Mouse (Mus musculus) urinary bladder, adult 2 months (tissue): Measurements from ENCODE around the gene Cep164. TPM values are rescaled to one million over a fixed set of nuclear protein-coding genes. Genes with fewer than 3 reads are reported as not detected.
"Not testable (repeated sequence)": the region's sequence is repeated elsewhere in the genome, so short reads cannot be mapped to it uniquely, and the experiment has no call there.

Source experiments
- DNase-seq: peaks from one replicate; pipeline ENCODE4 v3.0.0; 2022; ENCODE audit warnings: low spot score
- polyA plus RNA-seq: library from polyadenylated mRNA; depleted of rRNA; stranded (reverse); fragments of >200 nt; gene quantifications from 2 replicates; pipeline ENCODE4 v1.2.3, GENCODE M21; 2012; rRNA removed

Gene Cep164
- polyA plus RNA-seq: 28.5 and 31.6 TPM in 2 replicates

DNA sequence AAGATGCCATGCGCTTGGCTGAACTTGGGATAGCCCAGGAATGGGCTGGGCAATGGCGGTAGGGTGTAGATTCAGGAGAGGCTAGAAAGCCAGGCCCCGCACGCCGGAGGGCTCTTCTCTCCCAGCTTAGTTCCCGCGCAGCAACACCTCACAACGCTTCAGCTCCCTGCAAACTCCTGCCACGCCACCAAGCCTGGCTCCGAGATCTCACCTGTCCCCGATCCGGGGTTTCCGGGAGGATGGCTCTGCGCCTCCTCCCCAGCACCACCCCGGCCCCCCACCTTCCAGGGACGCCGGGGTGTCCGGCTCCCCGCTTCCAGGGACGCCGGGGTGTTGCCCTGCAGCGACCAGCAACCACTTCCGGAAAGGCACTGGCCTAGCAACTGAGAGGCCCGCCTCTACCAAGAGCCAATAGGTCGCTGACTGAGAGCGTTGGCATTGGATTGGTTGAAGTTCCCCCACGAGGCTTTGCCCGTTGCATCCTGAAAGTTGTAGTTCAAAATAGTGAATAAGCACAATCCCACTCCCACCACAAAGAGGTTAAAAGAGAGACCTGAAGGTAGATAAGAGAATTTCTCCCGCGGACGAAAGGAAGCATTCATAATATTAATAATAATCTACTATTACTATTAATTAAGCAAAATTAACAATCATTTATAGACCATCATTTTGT, at the start of gene Cep164:
TSS of gene Cep164 (minus strand) at position 401 of the 673 bp plus-strand sequence.
- DNase-seq: peak; percentile 67

DNA sequence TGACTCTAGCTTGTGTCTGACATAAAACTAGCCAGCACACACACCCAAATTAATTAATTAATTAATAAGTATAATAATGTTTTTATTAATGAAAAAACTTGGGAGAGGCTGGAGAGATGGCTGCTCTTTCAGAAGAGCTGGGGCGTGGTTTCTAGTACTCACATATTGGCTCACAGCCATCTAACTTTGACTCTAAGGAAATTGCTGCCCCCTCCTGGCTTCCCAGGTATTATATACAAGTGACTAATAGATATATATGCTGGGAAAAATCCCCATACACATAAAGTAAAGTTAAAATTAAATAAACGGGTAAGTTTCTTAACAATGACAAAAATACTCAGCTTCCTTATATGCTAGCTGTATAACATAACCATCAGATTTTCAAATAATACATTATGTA, 49.4 kb upstream of the Cep164 start:
- no peak for DNase-seq

DNA sequence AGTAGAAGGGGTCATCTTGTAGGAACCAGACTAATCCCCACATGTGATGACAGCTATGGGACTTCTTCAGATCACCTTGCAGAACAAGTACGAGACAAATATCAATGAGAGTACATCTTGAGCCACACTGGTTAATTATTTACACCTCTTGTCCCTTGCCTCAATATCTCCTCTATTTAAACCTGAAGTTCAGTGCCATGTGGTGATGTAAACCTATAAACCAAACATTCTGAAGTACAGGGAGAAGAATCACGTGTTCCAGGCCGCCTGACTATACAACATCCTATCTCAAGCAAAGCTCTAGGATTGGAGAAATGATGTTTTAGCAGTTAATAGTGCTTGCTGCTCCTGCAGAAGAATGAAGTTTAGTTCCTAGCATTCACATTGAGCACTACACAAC, 41.8 kb upstream of the Cep164 start:
- DNase-seq: no peak

DNA sequence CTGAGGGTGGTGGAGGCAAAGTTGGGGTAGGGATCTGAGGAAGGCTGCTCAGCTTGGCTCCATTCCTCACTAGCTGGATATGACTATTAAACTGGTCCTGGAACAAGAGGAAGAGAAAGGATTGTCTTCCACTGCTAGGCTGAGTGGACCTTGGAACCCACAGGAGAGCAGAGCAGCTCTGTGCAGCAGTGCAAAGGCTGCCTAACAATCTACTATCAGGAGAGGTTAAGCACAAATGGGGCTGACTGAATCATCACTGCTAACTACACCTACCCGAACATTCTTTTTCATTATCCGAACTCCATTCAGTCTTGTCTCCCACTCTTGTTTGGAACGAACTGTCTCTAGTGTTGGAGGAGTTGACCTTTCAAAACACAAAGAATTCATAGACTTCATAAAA, 40.7 kb upstream of the Cep164 start:
- no peak for DNase-seq

DNA sequence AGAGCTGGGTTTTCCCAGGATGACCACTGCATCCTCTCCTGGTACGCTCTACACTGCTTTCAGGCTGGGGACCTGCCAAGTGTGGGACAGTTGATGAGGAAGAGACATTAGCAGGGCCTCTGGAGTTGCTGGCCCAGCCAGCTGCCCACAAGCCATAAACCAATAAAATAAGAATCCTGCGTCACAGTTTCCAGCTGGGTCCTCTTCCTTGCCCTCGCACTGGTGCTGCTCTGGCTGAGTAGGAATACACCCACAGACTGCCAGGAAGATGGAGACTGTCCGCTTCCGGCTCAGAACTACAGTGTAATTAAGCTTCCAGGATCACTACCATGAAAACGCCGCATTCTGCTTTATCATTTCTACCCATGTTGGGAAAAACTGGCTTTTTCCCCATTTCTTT, 33.3 kb upstream of the Cep164 start:
- no peak for DNase-seq

DNA sequence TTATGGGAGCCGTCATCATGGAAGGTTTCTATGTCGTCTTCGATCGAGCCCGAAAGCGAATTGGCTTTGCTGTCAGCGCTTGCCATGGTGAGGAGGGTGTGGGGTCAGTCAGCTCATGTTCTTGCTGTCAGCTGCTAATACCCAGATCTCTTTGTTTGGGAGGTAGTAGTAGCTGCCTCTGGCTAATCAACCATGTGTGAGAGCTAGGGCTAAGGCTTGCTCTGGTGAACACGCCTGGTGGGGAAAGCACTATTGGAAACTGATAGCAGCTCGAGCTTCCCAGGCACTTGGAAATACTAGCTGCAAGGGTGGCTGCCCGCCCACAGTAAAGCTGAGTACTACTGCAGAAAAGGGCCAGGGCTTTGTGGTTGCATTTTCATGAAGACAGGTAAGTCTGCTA, 30.9 kb upstream of the Cep164 start:
- DNase-seq: no peak

DNA sequence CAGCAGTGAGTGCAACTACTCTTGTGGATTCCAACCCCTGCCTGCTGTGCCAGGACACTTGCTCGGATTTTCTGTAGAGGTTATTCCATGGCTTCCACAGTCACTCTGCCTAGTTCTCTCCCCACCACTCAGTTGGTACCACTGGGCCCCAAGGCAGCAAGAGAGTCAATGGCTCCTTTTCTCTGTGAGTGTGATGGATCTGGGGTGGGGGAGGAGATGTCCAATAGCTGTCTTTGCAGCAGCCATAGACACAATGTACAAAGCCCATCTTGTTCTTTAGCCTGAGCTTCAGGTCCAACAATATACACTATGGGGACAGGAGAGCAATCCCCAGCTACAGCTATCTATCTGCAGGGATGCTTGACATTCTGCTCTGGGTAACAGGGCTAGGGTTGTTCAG, 25.6 kb upstream of the Cep164 start:
- DNase-seq: no peak

DNA sequence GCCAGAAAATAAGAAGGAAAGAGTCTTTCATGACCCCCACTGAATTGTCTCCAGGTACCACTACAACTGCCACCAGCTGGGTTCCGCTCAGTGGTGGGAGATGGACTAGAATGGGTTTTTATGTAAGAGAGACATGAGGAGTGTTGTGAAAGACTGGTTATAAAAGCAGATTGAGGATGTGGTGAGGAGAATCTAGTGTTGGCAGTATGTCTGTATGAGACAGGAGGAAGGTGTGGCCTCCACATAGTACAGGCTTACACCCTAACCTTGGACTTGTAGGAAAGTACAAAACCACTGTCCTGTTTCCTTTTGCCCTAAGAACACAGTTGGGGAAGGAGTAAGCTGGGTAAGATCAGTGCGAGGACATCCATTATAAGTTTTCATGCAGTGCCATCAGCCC, 25.2 kb upstream of the Cep164 start:
- no peak for DNase-seq

DNA sequence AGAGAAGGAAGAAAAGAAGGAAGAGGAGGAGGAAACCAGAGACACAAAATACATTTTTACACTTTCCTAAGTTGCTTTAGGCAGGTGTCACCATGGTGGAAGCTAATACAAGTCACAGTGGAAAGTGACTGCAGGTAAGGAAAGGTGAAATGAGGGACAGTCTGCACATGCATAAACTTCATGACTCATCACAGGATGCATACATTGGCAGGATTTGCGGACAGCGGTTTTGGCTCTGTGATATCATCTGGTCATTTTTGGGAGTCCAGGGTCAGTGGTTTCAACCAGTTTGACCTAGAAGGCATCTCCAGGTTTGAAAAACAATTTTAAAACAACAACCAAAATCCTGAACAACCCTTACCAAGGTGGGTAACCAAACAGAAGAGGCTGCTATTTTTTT, 23.3 kb upstream of the Cep164 start:
- DNase-seq: no peak

DNA sequence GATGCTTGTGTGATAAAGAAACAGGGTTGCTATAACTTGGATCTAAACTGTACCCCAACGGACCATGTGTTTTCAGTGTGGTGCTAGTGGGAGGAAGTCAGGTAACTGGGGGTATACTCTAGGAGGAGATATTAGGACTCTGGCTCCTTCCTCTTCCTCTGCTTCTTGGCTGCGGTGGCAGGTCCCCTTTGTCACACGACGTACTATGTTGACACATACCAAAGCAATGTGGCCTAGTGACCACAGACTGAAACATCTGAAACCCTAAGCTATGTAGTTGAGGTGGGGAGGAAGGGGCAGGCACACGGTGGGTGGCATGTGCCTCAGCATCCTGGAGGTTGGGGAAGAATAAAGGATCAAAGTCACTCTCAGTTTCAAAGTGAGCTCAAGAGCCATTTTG, 22.8 kb upstream of the Cep164 start:
- DNase-seq: no peak

DNA sequence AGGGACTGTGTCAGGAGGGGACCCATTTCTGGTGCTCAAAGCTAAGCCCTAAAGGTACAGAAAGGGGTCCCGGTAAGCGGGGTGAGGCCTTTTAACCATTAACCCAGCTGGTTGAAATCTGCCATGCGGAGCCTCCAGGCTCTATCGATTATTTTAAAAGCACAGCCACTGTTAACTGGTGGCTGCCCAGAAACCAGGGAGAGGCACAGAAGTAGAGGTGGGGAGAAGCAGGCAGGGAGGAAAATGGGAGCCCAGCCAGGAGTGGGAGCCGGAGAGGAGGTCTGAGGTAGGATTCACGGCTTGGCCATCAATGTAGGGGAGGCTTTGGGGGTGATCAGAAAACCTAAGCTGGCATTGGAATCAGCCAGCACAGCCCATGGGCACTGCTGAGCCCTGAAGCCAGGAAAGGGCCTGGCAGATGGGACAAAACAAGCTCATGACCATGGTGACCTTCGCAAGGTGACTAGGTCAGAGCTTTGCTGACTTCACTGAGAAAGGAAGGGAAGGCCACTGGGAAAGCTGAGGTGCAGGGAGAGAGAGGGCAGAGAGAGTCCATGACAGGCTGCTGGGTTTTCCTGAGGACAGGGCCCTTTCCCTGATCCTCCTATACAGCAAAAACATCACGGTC, 22.2 kb upstream of the Cep164 start:
- DNase-seq: no peak

DNA sequence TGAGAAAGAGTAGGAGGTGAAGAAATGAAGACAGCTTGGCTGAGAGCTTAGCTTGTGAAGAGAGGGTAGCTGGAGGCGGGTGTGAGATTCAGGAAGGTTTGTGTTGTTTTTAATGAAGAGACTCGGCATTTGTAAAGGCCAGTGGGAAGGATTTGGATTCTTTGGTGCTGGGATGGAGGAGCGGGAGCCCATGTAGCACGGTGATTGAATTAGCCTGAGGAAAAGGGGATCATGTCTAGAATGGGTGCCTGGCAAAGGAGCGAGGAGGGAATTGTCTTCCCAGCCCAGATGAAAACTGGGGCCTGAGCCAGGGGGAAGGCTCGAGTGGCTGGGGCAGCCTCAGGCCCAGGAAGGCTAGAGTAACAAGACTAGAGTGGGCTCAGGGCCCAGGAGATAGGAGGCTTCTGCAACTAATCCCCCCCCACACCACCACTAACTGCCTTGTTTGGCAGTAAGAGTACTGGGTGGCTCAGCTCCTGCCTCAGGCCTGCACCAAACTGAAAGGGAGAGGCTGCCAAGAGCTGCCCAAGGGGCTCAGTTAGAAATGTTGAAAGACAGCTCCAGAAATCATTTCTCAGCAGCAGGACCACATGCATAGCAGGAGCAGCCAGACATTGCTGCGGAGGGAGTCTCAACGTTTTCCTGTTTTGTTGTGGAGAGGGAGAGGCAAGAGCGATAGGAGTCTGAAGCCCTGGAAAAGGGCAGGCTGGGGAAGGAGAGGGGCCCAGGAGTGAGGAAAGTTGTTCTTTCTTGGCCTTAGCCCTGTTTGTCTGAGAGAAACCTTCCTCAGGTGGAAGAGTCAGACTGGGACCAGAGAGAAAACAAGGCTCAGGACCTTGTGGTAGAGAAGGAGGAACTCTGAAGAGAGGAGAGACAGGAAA, 21.3 kb upstream of the Cep164 start:
- no peak for DNase-seq

DNA sequence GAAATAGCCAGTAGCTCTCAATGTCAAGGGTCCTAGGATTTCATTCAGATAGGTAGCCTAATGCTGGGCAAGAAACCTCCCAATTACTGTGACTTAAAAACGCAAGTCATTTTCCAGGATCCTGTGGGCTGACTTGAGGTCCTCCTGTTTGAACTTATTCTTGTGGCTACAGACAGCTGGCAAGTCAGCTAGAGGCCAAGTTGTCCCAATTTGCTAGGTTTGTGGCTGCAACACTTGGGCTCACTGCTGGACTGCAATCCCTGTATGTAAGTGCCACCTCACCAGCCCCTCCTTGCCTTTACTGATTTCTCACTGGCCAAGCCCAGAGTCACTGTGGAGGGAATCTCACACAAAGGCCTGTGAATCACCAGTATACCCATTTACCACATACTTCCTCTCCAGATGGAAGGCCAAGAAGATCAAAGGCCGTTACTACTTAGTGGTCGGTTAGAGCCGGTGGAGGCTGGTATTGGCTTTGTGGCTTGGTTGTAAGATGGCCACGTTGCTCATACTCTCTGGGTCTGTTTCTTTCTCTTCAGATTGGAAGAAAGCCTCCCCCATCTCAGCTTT, 18.5 kb upstream of the Cep164 start:
- no peak for DNase-seq

DNA sequence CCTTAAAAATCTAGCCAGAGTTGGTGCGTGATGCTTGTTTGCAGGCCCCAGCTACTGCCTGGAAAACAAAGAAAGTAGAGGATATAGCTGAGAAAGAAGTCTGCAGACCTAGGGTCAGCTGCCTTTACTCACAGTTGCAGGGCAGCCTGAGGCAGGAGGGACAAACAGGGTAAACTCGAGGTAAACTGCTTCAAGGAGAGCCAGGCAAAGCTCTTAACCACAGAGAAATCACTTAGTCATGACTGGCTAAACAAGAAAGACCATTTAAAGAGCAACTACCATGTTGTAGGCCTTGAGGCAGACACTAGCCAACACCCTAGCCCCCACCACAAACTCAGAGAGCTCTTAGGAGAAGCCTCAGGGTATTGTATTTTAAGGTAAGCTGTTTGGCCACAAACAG, 17.7 kb upstream of the Cep164 start:
- DNase-seq: not testable (repeated sequence)

DNA sequence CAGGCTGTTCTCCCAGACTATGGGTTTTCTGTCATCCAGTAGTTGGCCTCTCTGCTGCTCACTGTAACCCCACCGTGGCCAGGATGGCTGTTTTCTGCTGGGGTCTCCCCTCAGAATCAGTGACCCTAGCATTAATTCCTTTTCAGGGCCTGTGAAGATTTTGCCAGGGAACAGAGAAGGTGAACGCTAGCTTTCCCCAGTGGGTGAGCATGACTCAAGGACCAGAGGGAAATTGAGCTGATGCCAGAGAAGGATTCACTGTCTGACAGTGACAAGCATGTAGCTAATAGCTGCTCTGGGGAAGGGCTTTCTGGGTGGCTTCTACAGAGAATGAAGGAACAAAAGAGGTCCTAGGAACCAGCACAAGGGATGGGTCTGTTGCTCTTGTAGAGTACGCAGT, 17.1 kb upstream of the Cep164 start:
- no peak for DNase-seq

DNA sequence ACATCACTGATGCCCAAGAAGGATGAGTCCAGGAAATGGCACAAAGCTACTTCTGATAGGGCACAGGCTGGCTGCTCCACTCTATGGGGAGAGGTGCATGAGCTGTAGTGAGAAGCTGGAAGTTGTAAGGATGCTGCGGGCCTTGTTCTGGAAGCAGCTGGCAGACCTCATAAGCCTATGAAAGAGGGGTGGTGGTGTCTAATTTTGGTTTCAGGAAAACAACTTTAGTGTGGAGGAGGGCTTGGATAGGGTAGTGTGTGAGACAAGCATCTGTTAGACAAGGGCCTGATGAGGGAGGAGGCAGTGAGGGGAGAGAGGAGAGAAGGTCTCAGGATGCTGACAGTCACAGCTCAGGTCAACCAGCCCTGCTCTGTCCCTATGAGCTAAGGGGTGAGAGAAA, 15.3 kb upstream of the Cep164 start:
- no peak for DNase-seq

DNA sequence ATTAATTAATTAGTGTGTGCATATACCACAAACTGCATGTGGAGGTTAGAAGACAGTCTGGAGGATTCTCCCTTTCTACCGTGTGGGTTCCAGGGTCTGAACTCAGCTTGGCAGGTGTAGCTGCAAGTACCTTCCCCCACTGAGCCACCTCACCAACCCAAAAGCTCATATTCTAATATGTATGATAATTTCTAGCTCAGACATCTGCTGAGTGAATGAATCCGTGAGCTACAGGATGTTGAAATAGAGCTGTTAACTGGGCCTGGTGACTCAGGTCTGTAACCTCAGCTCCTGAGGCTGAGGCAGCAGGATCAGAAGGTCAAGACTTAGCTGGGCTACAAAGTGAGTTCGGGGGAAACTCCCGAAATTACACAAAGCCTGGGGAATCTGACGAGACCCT, 14.5 kb upstream of the Cep164 start:
- no peak for DNase-seq

DNA sequence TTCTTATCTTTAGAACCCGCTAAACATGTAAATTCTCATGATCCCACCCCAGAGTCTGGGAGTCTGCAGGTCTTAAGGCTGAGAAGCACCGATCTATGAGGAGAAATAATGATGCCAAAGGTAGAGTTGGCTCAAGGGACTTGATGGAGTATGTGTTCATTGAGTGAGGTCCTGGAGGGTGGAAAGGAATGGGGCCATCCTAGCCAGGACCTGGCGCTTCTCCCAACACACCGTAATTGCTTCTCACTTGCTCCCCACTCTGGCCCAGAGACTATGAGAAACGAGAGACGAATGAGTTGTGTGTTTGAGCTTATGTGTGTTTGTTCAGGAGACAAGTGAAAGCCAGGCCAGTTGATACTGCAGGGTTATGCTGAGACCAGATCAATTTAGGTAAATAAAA, 13.0 kb upstream of the Cep164 start:
- DNase-seq: no peak

DNA sequence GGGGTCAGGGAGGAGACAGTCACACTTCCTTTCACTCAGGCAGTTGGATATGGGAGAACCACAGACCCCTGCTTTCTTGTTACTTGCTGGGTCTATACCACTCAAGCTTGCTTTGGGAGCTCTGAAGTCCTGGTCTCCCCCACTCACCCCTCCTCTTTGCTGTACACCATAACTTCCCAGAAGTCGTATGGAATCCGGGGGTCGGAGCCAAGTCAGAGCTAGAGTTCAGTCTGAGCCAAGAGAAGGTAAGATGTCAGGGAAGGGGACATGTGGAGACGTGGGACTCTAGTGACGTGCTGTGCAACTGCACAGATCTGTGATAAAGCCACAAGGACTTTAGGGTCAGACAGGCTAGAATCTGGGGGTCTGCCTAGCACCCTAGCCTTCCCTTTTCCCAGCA, 11.8 kb upstream of the Cep164 start:
- DNase-seq: no peak

DNA sequence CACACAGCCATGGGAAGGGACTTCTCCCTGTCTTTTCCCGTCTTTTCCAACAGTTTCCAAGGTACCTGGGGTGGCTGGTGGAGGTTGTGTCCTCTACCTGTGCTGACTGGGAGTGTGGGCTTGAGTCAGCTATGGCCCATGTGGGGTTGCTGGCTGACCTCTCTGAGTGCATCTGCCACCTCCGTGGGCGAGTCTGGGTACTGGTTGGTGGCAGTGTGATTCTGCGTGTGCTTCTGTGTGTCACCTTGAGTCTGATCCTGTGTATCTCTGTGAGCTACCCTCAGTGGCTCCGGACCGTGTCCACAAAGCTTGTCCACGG, 11.4 kb upstream of the Cep164 start:
- no peak for DNase-seq

DNA sequence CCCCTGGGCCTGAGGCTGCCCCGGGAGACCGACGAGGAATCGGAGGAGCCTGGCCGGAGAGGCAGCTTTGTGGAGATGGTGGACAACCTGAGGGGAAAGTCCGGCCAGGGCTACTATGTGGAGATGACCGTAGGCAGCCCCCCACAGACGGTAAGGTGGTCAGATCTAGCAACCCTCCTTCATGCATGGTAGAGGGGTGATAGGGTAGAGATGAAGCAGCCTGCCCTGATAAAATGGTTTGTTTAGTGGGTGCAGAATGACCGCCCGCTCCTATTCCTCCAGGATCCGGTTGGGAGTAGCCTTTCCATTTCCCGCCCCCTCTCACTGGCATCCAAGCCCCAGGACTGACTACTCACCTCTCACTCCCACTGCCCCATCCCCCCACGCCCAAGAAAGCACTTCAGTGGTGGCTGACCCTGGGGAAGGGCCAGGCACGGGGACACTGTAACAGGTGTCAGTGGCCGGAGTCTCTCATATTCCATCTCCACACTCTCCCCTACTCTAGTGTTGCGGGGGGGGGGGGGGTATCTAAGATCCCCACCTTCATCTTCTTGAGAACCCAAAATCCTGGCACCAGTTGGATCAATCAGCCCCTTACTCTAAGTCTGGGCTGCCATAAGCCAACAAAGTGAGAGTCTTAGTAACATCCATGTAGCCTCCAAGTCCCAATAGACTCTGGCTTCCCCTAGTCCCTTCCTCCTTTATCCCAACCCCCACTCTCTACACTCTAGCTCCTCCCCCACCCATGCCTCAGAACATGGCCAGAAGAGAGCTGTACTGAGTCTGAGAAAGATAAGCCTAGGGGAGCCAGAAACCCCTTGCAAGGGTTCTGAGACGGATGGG, 10.9 kb upstream of the Cep164 start:
- DNase-seq: peak; percentile 40
